In the genomic region with DNA sequence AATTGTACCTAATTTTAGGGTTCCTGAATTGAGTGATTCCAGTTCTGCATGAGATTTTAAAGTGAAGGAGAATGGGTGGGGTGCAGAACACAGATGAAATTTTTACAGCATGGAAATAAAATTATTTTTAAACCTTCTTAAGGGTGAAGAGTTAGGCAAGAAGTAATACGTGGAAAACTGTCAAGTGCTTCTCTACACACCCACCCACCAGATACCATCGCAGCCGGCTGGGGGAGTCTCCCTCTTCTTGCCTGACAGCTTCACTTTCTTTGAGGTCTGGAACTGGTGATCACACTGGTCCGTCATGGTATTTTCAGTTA, we compare ENCODE assay signal across 7 mouse cellular contexts. TPM values are rescaled to one million over a fixed set of nuclear protein-coding genes. Genes with fewer than 3 reads are reported as not detected.
DNase-seq lines count a peak whose midpoint lies in the region; ATAC-seq and TF ChIP-seq lines count a peak whose summit lies in the region.

No protein-coding gene starts in this region.

- peak overlapping the region; percentile 97 for H3K4me2 ChIP-seq in forebrain, embryonic 11.5 days (ENCODE audit: low read depth, low read length, severe bottlenecking)
- peak overlapping the region; percentile 97 for H3K4me2 ChIP-seq in limb, embryonic 14.5 days (replicated peaks; ENCODE audit: low read depth, low read length, severe bottlenecking)
- H3K4me2 ChIP-seq in stomach, embryonic 15.5 days, result peak overlapping the region; percentile 100

- no peak for ATAC-seq in megakaryocyte, adult 5-6 weeks (ENCODE audit: poor library complexity, severe bottlenecking)
- ATAC-seq in forebrain, embryonic 11.5 days (replicated peaks; ENCODE audit: low FRiP score), result peak; percentile 10; the same call in 1 of the 2 replicates
- no peak for ATAC-seq in limb, embryonic 14.5 days (ENCODE audit: low FRiP score, low read depth)
- no peak for ATAC-seq in stomach, embryonic 15.5 days (ENCODE audit: insufficient read depth, low FRiP score, low read depth)

- peaks cover 45% of the 10 kb centered on the region for H3K4me1 ChIP-seq in megakaryocyte, embryonic 14.5 days
- H3K4me1 ChIP-seq in forebrain, embryonic 11.5 days (replicated peaks; ENCODE audit: control insufficient read depth, insufficient read depth, low read length), result peaks cover 9% of the 10 kb centered on the region; the same call in 1 of the 2 replicates
- H3K4me1 ChIP-seq in limb, embryonic 14.5 days (ENCODE audit: control insufficient read depth, insufficient read depth, low read length), result peaks cover 25% of the 10 kb centered on the region
- H3K4me1 ChIP-seq in stomach, embryonic 15.5 days, result peaks cover 23% of the 10 kb centered on the region

- peak overlapping the region; percentile 94 for H3K4me3 ChIP-seq in megakaryocyte, embryonic 14.5 days (replicated peaks)
- H3K4me3 ChIP-seq in forebrain, embryonic 11.5 days (ENCODE audit: low read depth, low read length), result peak overlapping the region; percentile 59
- peak overlapping the region; percentile 59 for H3K4me3 ChIP-seq in limb, embryonic 14.5 days (replicated peaks; ENCODE audit: low read length)
- H3K4me3 ChIP-seq in stomach, embryonic 15.5 days (replicated peaks), result peak overlapping the region; percentile 70

- peaks cover 32% of the 10 kb centered on the region for H3K27me3 ChIP-seq in megakaryocyte, embryonic 14.5 days (replicated peaks)
- no peaks in the 10 kb centered on the region; the same call in 1 of the 2 replicates for H3K27me3 ChIP-seq in forebrain, embryonic 11.5 days (ENCODE audit: control insufficient read depth, insufficient read depth, low read length)
- peaks cover 17% of the 10 kb centered on the region for H3K27me3 ChIP-seq in limb, embryonic 14.5 days (ENCODE audit: control insufficient read depth, insufficient read depth, low read length)
- peaks cover 22% of the 10 kb centered on the region for H3K27me3 ChIP-seq in stomach, embryonic 15.5 days (replicated peaks)

- under 1% methylated on average over 4 of the region's 4 CpGs for WGBS in forebrain, embryonic 11.5 days
- WGBS in limb, embryonic 14.5 days, result 2% methylated on average over 4 of the region's 4 CpGs
- WGBS in stomach, embryonic 15.5 days, result under 1% methylated on average over 4 of the region's 4 CpGs

- peak overlapping the region; percentile 80 for H3K9ac ChIP-seq in forebrain, embryonic 11.5 days (ENCODE audit: low read length)
- peak overlapping the region; percentile 73 for H3K9ac ChIP-seq in limb, embryonic 14.5 days (ENCODE audit: low read depth, low read length, severe bottlenecking)
- H3K9ac ChIP-seq in stomach, embryonic 15.5 days, result peak overlapping the region; percentile 68

- peak overlapping the region; percentile 92 for H3K27ac ChIP-seq in forebrain, embryonic 11.5 days (ENCODE audit: low read depth, low read length)
- peak overlapping the region; percentile 97 for H3K27ac ChIP-seq in limb, embryonic 14.5 days (replicated peaks; ENCODE audit: low read depth, low read length)
- peak overlapping the region; percentile 99 for H3K27ac ChIP-seq in stomach, embryonic 15.5 days

- no peaks in the 10 kb centered on the region for H3K36me3 ChIP-seq in megakaryocyte, embryonic 14.5 days (replicated peaks; ENCODE audit: low read length)
- no peaks in the 10 kb centered on the region for H3K36me3 ChIP-seq in forebrain, embryonic 11.5 days (ENCODE audit: control insufficient read depth, insufficient read depth, low read length)
- H3K36me3 ChIP-seq in limb, embryonic 14.5 days (ENCODE audit: control insufficient read depth, insufficient read depth, low read length), result no peaks in the 10 kb centered on the region
- H3K36me3 ChIP-seq in stomach, embryonic 15.5 days, result no peaks in the 10 kb centered on the region

- no peak for DNase-seq in forebrain, embryonic 11.5 days (ENCODE audit: low spot score)
- no peak for DNase-seq in limb, embryonic 14.5 days (ENCODE audit: low spot score)
- no peak for DNase-seq in layer of hippocampus, postnatal 36 days
- no peak for DNase-seq in spleen, postnatal 14 days (ENCODE audit: low spot score in 2 of 2)

- H3K9me3 ChIP-seq in megakaryocyte, embryonic 14.5 days, result no peaks in the 10 kb centered on the region
- no peaks in the 10 kb centered on the region for H3K9me3 ChIP-seq in forebrain, embryonic 11.5 days (ENCODE audit: control insufficient read depth, low read length)
- H3K9me3 ChIP-seq in limb, embryonic 14.5 days (ENCODE audit: control insufficient read depth, low read length), result no peaks in the 10 kb centered on the region
- no peaks in the 10 kb centered on the region for H3K9me3 ChIP-seq in stomach, embryonic 15.5 days

- TF ChIP-seq POLR2A in limb, embryonic 14.5 days (IDR thresholded peaks at IDR 0.05; ENCODE audit: borderline replicate concordance, extremely low read depth, insufficient read depth, insufficient read length), result no peak

RNA-seq across cellular contexts. Expression of a gene that starts 2.5 kb away (rescaled TPM):
- 0.42 and 0.75 TPM in 2 replicates for polyA plus RNA-seq in megakaryocyte, embryonic 14.5 days (2012; ENCODE audit: insufficient read depth, low replicate concordance)
- total RNA-seq in megakaryocyte, adult 5-6 weeks (2015), result 1.6 and 2.4 TPM in 2 replicates
- 0.04 and 0.73 TPM in 2 replicates for total RNA-seq in megakaryocyte, adult 5-6 weeks (2017)
- polyA plus RNA-seq in forebrain, embryonic 11.5 days (2014; fragmentation: Nextera tagmentation; extraction: Ambion mirVana), result 0.31 and 0.71 TPM in 2 replicates
- 0.79 and 1.3 TPM in 2 replicates for polyA plus RNA-seq in limb, embryonic 14.5 days (2012; rRNA removed)
- polyA plus RNA-seq in limb, embryonic 14.5 days (2014; fragmentation: Nextera tagmentation; extraction: Ambion mirVana), result 0.44 and 0.59 TPM in 2 replicates
- 0.10 and 0.21 TPM in 2 replicates for polyA plus RNA-seq in stomach, embryonic 15.5 days (2015; fragmentation: Nextera tagmentation; extraction: Ambion mirVana)
- 10 to 100 TPM; 61.9 to 74.0 TPM for total RNA-seq in layer of hippocampus, postnatal 36 days (2021)
